Mouse (Mus musculus) thymus, postnatal 0 days (tissue): ENCODE measurements around the gene Raph1. TPM values are rescaled to one million over a fixed set of nuclear protein-coding genes. Genes with fewer than 3 reads are reported as not detected.

Source experiments
- DNase-seq: peaks from one replicate; pipeline ENCODE4 v3.0.0-alpha.2; 2015; ENCODE audit warnings: low spot score
- polyA plus RNA-seq: library from polyadenylated mRNA; unstranded; fragments of >200 nt; fragmentation: Nextera tagmentation; extraction: Ambion mirVana; gene quantifications from 2 replicates; pipeline ENCODE4 v1.2.1, GENCODE M21; 2015

Gene Raph1
- polyA plus RNA-seq: 6.9 and 8.7 TPM in 2 replicates

- peak; percentile 66 for DNase-seq
Measured at GRCm38 (mm10) chr1:60566631-60567311, at the start of gene Raph1. Gene Raph1, minus strand, starts transcription at chr1:60567104.

- DNase-seq: no peak
Measured at GRCm38 (mm10) chr1:60615703-60616102, 48.8 kb upstream of the Raph1 start.

GRCm38 (mm10) chr1:60614902-60615301 lies 48.0 kb upstream of the Raph1 start:
- DNase-seq: no peak

- DNase-seq: no peak
Measured at GRCm38 (mm10) chr1:60611968-60612367, 45.1 kb upstream of the Raph1 start.

- no peak for DNase-seq
Measured at GRCm38 (mm10) chr1:60610631-60611030, 43.7 kb upstream of the Raph1 start.

- DNase-seq: no peak
Measured at GRCm38 (mm10) chr1:60609011-60609775, 42.3 kb upstream of the Raph1 start.

GRCm38 (mm10) chr1:60604481-60605021 lies 37.6 kb upstream of the Raph1 start:
- DNase-seq: no peak

GRCm38 (mm10) chr1:60600682-60601081 lies 33.8 kb upstream of the Raph1 start:
- DNase-seq: no peak

- no peak for DNase-seq
Measured at GRCm38 (mm10) chr1:60599926-60600325, 33.0 kb upstream of the Raph1 start.

GRCm38 (mm10) chr1:60599013-60599701 lies 32.3 kb upstream of the Raph1 start:
- no peak for DNase-seq

- no peak for DNase-seq
Measured at GRCm38 (mm10) chr1:60596386-60597320, 29.7 kb upstream of the Raph1 start.

GRCm38 (mm10) chr1:60593101-60593500 lies 26.2 kb upstream of the Raph1 start:
- no peak for DNase-seq

GRCm38 (mm10) chr1:60588887-60589629 lies 22.2 kb upstream of the Raph1 start:
- DNase-seq: no peak

GRCm38 (mm10) chr1:60580990-60581389 lies 14.1 kb upstream of the Raph1 start:
- DNase-seq: no peak

GRCm38 (mm10) chr1:60579886-60580285 lies 13.0 kb upstream of the Raph1 start:
- DNase-seq: peak; percentile 37

- no peak for DNase-seq
Measured at GRCm38 (mm10) chr1:60572699-60573098, 5.8 kb upstream of the Raph1 start.

GRCm38 (mm10) chr1:60569741-60570140 lies 2.8 kb upstream of the Raph1 start:
- no peak for DNase-seq

- DNase-seq: peak; percentile 21
Measured at GRCm38 (mm10) chr1:60569210-60569609, 2.3 kb upstream of the Raph1 start.

GRCm38 (mm10) chr1:60567321-60567720 lies 417 bp upstream of the Raph1 start:
- DNase-seq: no peak
